Mouse (Mus musculus) heart, postnatal 25 days (tissue): ENCODE measurements around the gene Mylk. TPM values are rescaled to one million over a fixed set of nuclear protein-coding genes. Genes with fewer than 3 reads are reported as not detected.

Source experiments
- DNase-seq: peaks from one replicate; pipeline ENCODE4 v3.0.0; 2022; ENCODE audit warnings: low spot score
- intact Hi-C: fragments of 180-260 bp; cut with DNase I; formaldehyde crosslinking; loops from one replicate; pipeline ENCODE4 v1.15.1; 2025
- total RNA-seq, 2 experiments: library from RNA; stranded (reverse); gene quantifications; 2 replicates each; pipeline ENCODE4 v1.2.3; 2021

Mylk gene
- total RNA-seq, 2 experiments from 2014 or later: 29.2 to 42.1 TPM

DNA sequence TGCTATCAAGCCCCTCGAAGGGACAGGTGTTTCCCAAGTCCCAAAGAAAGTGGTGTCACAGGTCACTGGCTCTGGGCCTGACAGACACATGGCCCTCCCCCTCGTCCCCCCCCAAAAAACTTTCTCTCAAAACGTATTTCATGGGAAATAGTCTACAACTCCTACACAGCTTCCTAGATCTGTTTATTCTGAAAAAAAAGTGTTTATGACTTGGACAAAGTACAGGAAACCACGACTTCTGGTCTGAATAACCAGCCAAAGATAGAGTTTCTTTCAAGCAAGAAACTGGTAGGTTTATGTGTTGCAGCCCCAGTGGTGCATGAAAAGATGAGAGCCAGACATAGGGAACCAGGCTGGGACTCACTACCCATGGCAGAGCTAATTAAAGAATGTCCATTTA lies 218.0 kb downstream of the Mylk start:
- no peak for DNase-seq
- intact Hi-C loops: no loop called here

DNA sequence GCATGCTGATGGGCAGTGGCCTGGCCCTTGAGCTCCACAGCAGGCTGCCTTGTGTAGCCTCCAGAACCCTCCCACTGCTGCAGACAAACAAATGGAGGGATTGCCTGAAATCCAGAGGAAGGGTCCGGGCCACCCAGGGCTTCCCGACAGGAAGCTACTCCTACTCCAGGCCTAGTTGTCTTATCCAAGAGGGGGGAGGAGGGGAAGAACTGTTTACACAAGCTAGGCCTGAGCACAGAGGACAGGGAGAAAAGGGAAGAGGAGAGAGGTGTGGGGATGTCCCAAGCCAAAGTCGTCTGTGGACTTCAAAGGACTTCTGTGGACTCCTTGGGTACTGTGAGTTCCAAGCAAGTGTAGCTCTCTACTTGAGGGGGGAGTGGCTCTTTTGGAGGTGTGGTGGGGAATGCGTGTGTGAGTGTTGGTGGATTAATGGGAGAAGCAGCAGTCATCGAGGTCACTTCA lies 221.6 kb downstream of the Mylk start:
- no peak for DNase-seq
- intact Hi-C loops: loop anchor here (2.0 kb wide), 2 partner anchors 18 to 46 kb away; no protein-coding TSS in a partner anchor

DNA sequence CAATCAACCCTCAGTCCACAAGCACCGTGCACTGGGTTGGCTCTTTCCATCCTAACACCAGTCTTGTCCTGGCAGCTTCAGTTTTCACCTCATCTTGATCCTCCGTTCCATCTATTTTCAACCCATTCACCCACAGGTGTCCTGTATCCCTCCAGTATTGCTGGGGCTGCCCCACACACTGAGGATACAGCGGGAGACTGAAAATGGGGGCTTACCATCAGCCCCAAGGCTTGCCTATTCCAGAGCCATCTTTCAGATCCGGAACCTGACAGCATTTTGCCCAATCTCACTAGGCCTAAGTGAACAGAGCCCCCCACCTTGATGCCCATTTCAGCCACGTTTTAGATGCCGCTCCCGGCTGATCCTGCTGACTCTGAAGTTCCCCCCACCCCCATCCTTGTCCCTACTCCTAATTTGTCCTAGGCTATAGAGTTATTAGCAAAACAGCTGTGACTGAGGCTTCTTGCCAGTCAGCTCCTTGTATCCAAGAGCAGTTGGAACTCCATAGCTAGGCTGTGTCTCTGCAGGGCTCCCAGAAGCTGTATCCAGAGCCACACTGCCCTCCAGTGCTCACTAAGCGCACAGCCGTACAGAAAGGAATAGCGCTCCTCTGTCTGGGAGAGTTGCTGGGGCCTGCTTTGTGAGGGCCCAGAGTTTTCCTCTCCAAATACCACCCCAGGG lies 222.2 kb downstream of the Mylk start:
- intact Hi-C loops: loop anchor here (2.0 kb wide), 2 partner anchors 18 to 46 kb away; no protein-coding TSS in a partner anchor
- DNase-seq: peak; percentile 70

DNA sequence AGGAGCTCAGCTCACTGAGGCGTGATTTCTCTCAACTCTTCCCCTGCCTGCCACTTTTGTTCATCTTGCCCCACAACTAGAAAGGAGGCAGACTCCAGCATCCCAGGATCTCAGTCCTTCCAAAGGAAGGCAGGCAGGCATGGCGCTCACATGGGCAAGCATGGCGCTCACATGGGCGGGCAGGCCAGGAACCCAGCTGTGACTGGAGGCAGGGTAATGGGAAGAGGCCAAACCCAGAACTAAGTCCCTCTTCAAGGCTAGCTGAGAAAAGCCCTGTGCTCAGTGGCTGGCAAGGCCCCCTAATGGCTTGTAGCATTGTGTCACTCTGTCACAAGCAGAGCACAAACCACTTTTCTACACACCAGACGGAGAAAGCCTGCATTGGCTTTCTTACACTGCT lies 223.2 kb downstream of the Mylk start:
- DNase-seq: no peak
- intact Hi-C loops: loop anchor here (1.0 kb wide), 1 partner anchor 66 kb away; no protein-coding TSS in a partner anchor

DNA sequence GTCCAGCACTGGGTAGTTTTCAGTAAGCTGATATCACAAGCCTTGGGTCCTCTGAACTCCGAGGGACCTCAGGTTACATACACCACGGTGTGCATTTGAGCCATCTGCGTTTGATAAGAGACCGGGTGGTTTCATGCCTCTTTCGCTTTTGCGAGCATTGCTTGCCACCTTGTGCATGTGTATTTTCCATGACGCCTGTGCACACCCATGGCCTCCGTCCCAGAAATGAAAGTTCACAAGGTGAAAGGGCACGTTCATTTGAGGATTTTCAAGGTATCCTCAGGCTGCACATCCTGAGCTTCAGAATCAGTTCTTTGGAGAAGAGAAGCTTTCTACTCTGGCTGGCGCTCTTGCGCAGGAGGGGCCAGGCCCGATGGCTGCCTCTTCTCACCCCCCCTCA lies 227.5 kb downstream of the Mylk start:
- DNase-seq: no peak
- intact Hi-C loops: no loop called here

DNA sequence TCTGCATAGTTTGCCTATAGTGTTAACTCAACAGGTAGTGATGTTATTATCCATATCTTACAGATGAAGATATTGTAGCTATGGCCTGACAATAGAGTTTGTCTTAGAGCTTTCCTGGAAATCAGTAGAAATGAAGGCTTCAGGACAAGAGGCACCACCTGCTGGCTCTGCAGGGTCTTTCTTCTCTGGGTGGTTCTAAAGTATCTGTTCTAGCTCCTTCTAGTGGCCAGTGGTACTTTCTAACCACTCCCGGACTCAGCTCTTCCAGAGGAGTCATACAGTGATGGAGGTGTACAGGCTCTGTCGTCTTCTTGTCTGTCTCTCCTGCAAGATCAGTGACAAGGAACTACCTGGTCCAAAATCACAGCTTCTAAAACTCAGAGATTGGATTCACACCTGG lies 230.5 kb downstream of the Mylk start:
- intact Hi-C loops: no loop called here
- DNase-seq: no peak

DNA sequence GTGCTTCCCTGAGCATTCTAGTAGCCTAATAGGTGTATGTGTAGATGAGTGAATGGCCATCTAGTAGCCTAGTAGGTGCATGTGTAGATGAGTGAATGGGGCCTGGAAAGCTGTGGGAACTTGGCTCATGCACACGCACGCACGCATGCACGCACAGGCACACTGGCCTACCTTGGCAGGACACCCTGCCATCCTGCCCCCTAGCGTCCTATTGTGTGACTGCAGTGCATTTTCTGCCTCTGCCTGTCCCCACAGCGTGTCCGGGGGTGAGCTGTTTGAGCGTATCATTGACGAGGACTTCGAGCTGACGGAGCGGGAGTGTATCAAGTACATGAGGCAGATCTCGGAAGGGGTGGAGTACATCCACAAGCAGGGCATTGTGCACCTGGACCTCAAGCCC lies 231.6 kb downstream of the Mylk start:
- intact Hi-C loops: no loop called here
- no peak for DNase-seq

DNA sequence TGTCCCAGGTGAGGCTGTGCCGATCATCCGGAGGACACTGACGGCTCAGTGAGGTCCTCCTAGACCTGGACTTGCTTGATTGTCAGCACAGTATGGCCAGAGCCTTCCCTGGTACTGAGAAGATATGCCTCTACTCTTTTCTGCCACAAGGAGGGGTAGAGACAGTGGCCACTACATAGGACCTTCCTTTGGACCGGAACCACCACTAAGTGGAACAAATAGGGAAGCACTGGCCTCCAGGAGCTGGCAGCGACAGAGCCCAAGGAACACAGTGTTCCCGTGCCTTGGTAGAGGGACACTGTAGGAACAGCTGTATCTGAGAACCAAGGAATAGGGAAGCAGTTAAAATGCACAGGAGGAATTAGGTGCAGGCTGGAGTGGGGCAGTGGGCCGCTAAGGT lies 233.0 kb downstream of the Mylk start:
- DNase-seq: no peak
- intact Hi-C loops: no loop called here

DNA sequence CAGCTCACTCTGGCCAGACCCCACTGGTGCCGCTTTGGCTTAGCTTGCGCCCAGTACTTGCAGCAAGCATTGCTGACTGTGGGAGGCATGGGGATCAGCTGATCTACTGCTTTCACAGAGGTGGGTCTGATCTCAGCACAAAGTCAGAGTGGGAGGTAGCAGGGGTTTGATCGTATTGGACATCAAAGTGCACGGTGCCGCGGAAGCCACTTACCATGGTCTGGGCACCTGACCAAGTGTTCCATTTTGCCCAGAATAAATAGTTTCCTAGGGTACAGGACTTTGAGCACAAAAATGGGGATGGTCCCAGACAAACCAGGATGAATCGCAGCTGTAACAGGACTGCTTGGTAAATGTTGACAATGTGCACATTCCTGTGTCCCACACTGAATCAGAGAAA lies 236.0 kb downstream of the Mylk start:
- intact Hi-C loops: no loop called here
- no peak for DNase-seq

DNA sequence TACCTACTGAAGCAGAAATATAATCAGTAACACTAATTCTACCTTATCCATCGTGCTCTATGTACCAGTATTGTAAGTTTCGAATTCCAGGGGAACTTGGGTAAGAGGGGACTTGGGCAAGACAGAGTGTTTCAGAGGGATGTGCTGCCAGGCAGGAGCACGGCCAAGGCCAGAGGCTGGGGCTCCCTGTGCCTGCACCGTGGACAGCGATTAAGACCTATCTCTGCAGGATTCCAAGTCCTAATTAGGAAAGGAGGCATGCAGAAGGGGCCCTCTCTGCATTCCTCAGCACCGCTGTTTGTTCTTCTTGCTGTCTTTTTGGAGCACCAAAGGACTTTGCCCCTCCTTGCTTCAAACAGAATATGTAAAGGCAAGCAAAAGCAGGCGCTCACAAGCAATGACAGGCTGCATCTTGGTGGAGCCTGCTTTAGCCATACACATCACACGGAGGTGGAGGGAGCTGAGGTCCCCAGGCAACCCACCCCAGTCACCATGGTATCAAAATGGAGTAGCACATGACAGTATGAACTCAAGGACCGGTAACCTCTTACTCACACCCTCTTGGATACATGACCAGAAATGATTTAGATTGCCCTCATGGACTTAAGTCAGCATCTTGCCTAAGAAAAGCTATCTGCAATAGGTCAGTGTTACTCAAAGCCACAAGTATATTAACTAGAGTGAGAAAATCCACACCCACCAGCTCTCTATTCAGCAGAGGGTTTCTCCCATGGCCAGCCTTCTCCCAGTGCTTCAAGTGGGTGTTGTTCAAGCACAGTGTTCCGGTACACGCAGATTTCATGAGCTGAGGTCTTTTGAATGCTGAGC lies 239.4 kb downstream of the Mylk start:
- no peak for DNase-seq
- intact Hi-C loops: no loop called here

DNA sequence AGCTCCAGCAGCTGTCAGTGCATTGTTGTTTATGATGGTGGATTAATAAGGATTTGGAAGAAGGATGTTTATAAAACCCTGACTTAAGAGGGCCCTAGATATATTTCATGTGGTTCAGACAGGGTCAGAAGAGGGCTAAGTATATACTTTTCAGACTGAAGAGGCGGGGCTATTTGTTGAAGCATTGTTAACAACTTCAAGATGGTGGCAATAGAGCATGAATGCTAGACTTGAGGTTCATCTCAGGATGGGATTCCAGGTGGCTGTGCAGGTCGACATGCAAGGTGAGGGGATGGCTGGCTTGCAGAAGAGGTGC lies 240.0 kb downstream of the Mylk start:
- intact Hi-C loops: no loop called here
- no peak for DNase-seq

DNA sequence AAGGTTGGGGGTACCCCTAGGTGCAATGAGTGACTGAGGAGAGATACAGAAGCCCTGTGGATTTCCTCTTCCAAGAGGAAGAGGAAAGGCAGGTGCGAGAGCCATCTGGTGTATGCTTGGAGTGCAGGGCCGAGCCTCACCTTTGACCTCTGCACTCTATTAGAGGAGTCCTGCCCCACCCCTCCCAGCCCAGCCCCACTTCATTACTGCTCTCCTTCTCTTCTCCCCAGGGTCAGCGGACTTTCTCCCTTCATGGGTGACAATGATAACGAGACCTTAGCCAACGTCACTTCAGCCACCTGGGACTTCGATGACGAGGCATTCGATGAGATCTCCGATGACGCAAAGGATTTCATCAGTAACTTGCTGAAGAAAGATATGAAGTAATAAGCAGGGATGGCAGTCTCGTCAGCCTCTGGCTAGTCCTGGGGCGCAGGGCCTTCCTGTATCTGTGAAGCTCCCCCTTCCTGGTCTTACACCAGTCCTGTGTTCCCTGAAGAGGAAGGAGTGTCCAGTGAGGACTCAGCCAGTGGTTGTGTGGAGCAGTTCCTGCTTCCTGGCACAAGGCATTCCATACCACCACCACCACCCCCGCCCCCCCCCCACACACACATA lies 241.3 kb downstream of the Mylk start:
- intact Hi-C loops: no loop called here
- no peak for DNase-seq

DNA sequence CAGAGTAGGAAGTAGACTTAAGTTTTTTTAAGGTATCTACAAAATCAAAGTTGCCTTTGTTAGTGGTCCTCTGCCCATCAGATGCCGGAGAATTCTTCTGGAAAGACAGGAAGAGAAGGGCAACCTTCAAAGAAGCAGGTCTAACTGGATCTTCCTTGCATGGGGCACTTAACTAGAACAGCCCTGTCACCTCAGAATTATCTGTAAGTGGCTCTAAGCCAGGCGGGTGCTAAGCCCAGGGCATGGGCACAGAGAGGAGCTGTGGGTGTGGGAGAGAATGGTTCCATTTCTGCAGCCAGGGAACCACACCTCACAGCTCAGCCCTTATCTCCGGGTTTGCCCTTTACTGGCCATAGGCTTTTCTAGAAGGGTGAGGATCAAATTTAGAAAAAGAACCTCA lies 246.4 kb downstream of the Mylk start:
- intact Hi-C loops: no loop called here
- DNase-seq: no peak

DNA sequence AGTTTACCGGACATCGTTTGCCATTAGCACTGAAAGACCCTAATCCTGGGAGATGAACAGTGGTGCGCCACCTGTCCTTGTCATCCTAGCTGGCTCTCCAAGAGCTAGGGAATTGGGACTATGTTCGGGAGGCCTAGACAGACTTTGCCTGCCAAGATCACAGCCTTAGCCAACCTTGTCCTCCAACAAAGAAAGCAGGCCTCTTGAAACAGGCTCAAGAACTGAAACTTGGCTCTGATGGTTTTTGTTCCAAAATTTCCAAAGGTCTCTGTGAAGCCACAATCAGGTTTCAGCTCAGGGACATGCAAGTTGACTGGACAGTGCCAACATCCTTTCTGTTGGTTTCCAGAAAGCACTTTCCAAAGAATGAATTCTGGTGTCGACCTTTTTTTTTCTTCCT lies 247.8 kb downstream of the Mylk start:
- peak; percentile 26 for DNase-seq
- intact Hi-C loops: no loop called here

DNA sequence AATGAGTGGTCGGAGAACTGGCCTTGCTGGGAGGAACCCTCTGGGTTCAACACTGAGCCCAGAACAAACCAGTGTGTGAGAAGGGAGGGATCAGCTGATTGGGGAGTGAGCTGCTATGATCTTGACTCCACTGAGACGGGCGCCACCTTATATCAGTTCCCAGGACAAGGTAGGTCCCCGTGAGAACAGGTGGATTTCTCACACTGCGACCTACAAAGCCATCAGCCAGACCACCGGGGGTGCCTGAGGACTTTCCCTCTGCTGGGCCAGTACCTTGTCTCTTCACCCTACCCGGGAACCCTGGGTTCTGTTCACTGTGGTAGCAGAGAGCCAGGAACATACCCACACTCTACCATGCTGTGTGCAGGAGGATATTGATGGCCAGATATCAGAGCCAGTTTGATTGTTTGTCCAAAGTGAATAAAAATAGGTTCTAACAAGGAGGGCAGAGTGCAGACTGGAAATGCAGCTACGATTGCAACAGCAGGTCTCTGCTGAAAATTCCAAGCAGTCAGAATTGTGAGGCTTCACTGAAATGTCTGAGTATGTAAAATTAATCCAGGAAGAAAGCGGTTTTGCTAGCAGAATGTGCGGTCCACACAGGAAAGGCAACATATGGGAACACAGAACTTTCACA lies 248.8 kb downstream of the Mylk start:
- no peak for DNase-seq
- intact Hi-C loops: no loop called here

DNA sequence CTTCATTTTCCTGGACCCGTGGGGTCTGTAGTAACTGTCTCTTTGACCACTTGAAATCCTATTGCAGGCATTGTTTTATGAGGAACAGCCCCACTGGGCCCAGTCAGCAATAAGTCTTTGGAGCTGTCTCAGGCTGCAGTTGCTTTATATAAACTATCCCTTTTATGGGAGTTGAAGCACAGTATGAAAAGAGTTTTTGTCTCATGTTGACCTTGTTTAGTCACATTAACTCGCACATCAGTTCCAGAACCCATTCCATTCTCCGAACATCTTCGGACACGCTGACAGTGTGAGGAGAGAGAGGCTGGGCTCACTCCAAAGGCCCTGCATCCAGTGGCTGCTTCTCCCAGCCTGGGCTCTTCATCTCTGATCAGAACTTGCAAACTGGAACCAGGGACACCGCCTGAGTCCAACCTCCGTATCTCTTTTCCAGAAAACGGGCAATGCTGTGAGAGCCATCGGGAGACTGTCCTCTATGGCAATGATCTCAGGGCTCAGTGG lies 249.7 kb downstream of the Mylk start:
- intact Hi-C loops: no loop called here

DNA sequence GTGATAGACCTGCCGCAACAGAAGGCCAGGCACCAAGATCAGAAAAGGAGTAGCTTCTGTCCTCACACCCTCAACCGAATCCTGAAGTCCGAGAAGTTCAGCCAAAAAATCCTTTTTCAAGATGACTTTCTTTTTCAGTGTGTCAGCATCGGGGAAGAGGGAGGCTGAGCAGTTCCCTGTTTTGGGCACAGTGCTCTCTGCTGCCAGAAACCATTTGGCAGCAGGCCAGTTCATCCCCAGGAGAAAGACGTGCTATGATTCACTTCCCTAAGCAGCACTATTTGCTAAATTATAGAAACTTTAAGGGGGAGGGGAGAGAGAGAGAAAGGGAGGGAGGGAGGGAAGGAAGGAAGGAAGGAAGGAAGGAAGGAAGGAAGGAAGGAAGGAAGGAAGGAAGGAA lies 251.1 kb downstream of the Mylk start:
- peak; percentile 52 for DNase-seq
- intact Hi-C loops: no loop called here

More for the DNA sequence above, 249.7 kb downstream of the Mylk start:
- DNase-seq: no peak

DNA sequence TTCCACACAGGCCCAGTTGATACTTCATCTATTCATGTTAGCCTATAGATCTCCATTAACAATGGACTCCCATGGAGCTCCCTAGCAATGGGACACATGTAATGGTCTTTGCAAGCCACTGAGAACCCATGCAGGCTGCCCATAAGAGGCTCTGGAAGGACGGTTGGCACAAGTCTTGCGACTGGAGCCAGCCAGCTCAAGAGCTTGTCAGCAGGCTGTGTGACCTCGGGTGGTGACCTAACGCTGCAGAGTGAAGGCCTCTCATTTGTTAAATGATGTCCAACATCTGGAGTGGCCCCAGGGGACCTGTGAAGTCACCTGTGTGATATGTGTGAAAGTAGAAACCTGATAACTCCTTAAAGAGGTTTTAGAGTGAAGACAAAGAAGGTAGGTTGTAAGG lies 252.0 kb downstream of the Mylk start:
- intact Hi-C loops: no loop called here
- DNase-seq: no peak

DNA sequence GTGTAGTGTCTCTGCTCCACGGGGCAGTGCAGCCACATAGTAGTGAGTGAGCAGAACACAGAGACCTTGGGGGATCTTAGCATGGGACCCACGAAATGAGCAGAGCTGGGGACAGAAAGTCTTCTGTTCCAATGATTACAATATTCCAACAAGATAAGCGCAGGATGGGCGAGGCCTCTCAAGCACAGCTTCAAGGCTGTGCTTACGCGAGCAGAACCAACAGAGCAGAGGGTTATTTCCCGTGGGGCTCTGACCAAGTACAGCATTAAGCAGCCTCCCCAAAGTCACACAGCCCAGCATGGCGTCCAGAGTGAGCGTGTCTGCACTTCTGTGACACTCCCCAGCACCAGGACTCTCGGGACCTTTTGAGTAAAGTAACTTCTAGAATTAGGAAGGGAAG lies 252.6 kb downstream of the Mylk start:
- peak; percentile 33 for DNase-seq
- intact Hi-C loops: no loop called here

DNA sequence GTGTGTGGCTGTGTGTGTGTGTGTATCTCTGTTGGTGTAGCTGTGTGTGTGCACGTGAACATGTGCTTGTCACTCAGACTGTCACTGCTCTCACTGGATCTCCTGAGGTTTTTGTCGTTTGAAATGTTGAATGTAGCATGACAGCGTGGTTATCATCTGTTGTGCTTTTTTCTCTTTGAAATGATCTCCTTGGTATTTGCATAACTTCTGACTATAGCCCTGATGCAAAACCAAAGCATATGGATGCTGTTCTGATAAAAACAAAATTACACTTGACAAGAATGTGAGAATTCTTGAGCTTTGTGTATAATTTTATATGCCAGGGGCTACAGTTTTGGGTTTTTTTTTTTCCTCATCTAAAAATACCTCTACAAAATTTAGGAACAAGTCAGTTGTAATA lies 254.0 kb downstream of the Mylk start:
- intact Hi-C loops: no loop called here
- DNase-seq: no peak
